Mouse (Mus musculus): Measurements from ENCODE around the gene Otud7b. TPM values are rescaled to one million over a fixed set of nuclear protein-coding genes. Genes with fewer than 3 reads are reported as not detected.
A peak's percentile ranks its signal among the peaks of the same experiment; 100 is the strongest.

The Otud7b gene
- total RNA-seq, 2 experiments from 2014 or later: 54.6 to 58.3 TPM

- TF ChIP-seq CTCF (IDR thresholded peaks at IDR 0.05): no peak
- Histone ChIP-seq H3K4me3 (no peak overlapping the region), H3K27ac (no peak overlapping the region)
- intact Hi-C loops (cut with DNase I): no loop called here
- no peak for DNase-seq
Measured at GRCm38 (mm10) chr3:96199731-96200130, 95.4 kb downstream of the Otud7b start.

GRCm38 (mm10) chr3:96207819-96208218, 103.5 kb downstream of the Otud7b start:
- H3K27ac ChIP-seq: no peak overlapping the region
- no peak; the same call in 1 of the 2 replicates for TF ChIP-seq CTCF (IDR thresholded peaks at IDR 0.05)
- intact Hi-C loops (cut with DNase I): no loop called here

GRCm38 (mm10) chr3:96209242-96209641, 104.9 kb downstream of the Otud7b start:
- Histone ChIP-seq H3K4me3 (no peak overlapping the region), H3K27ac (no peak overlapping the region)
- no peak for DNase-seq
- intact Hi-C loops (cut with DNase I): no loop called here
- TF ChIP-seq CTCF (IDR thresholded peaks at IDR 0.05): peak; percentile 40

More at GRCm38 (mm10) chr3:96207819-96208218, 103.5 kb downstream of the Otud7b start:
- no peak overlapping the region for H3K4me3 ChIP-seq
- no peak for DNase-seq

Other genes starting within 250 kb of the Otud7b start
- gene Prpf3, start 248.6 kb upstream of the Otud7b start, total RNA-seq (2021): 10 to 100 TPM; 18.2 to 18.3 TPM
- gene Mrps21, start 233.0 kb upstream of the Otud7b start, total RNA-seq (2021): 100 to 1,000 TPM; 303 to 336 TPM
- gene Ciart, start 222.3 kb upstream of the Otud7b start, total RNA-seq (2021): 1 to 10 TPM; 2.7 to 9.3 TPM
- 1 to 10 TPM; 1.4 to 2.1 TPM for gene BC028528, start 212.5 kb upstream of the Otud7b start, total RNA-seq (2021)
- 10 to 100 TPM; 41.0 to 50.3 TPM for gene Aph1a, start 210.6 kb upstream of the Otud7b start, total RNA-seq (2021)
- 100 to 1,000 TPM in 1 of 2 experiments, 10 to 100 TPM in 1; 81.2 to 115 TPM for gene Car14, start 199.8 kb upstream of the Otud7b start, total RNA-seq (2021)
- gene Anp32e, start 175.3 kb upstream of the Otud7b start, total RNA-seq (2021): 10 to 100 TPM; 76.4 to 89.9 TPM
- 10 to 100 TPM; 14.2 to 19.3 TPM for gene Plekho1, start 108.5 kb upstream of the Otud7b start, total RNA-seq (2021)
- 10 to 100 TPM; 15.0 to 22.7 TPM for gene Vps45, start 46.1 kb upstream of the Otud7b start, total RNA-seq (2021)
- gene Mtmr11, start 57.5 kb downstream of the Otud7b start, total RNA-seq (2021): 1 to 10 TPM; 1.9 to 2.5 TPM
- gene Sf3b4, start 67.8 kb downstream of the Otud7b start, total RNA-seq (2021): 10 to 100 TPM; 11.0 to 11.7 TPM
- gene Sv2a, start 76.6 kb downstream of the Otud7b start, total RNA-seq (2021): under 1 TPM; 0.25 to 0.26 TPM
- gene Bola1, start 115.2 kb downstream of the Otud7b start, total RNA-seq (2021): 10 to 100 TPM; 24.5 to 29.3 TPM
- gene Hist2h2ab, start 115.3 kb downstream of the Otud7b start, total RNA-seq (2021): 1 to 10 TPM in 1 of 2 experiments, under 1 TPM in 1; 0.87 to 1.2 TPM
- 10 to 100 TPM in 1 of 2 experiments, 1 to 10 TPM in 1; 8.4 to 10.2 TPM for gene Hist2h2ac, start 116.4 kb downstream of the Otud7b start, total RNA-seq (2021)
- 1 to 10 TPM; 5.2 to 6.1 TPM for gene Hist2h2be, start 116.6 kb downstream of the Otud7b start, total RNA-seq (2021)
- gene Hist2h3c2, start 134.6 kb downstream of the Otud7b start, total RNA-seq (2021): 1 to 10 TPM; 5.4 to 5.6 TPM
- gene Hist2h2aa2, start 135.7 kb downstream of the Otud7b start, total RNA-seq (2021): 100 to 1,000 TPM; 172 to 190 TPM
- gene Hist2h2aa1, start 141.0 kb downstream of the Otud7b start, total RNA-seq (2021): 1 to 10 TPM in 1 of 2 experiments, not detected in 1; 2.7 TPM
- not detected for gene Hist2h3c1, start 142.2 kb downstream of the Otud7b start, total RNA-seq (2021)
- gene Hist2h4, start 158.8 kb downstream of the Otud7b start, total RNA-seq (2021): 1 to 10 TPM; 5.7 to 6.6 TPM
- gene Hist2h3b, start 164.1 kb downstream of the Otud7b start, total RNA-seq (2021): 10 to 100 TPM in 1 of 2 experiments, 1 to 10 TPM in 1; 7.7 to 11.5 TPM
- gene Hist2h2bb, start 165.2 kb downstream of the Otud7b start, total RNA-seq (2021): 10 to 100 TPM; 18.6 to 24.8 TPM
- under 1 TPM in 1 of 2 experiments, not detected in 1; 0.20 TPM for gene Fcgr1, start 189.4 kb downstream of the Otud7b start, total RNA-seq (2021)